Mouse (Mus musculus): ENCODE results near the gene Dusp14. TPM values are rescaled to one million over a fixed set of nuclear protein-coding genes. Genes with fewer than 3 reads are reported as not detected.

Gene Dusp14
- polyA plus RNA-seq (2017; shearing (Covaris generic)), result 10 to 100 TPM in 1 of 2 experiments, 1 to 10 TPM in 1; 4.1 to 11.7 TPM

DNA sequence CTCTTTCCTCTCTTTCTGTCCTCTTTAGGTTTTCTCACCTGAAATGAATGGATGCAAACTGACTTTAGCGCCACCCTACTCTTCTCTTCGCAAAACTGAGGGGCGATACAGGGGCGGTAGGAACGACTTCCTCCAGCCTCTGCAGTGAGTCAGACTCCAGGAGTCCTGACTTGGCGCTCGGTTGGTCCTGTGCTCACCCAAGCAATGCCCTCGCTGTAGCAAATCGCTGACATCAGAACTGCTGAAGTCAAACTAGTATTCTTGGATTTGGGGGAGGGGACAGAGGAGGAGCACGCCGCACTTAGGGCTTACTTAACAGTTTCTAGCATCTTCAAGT is at the start of gene Dusp14:
Gene Dusp14 (minus strand): TSS at position 228 of the 337 bp plus-strand sequence.

Other genes starting within 250 kb of the Dusp14 start
- under 1 TPM; 0.23 to 0.35 TPM for gene Hnf1b, start 219.2 kb downstream of the Dusp14 start, polyA plus RNA-seq (2017; shearing (Covaris generic))
- gene Ddx52, start 127.2 kb downstream of the Dusp14 start, polyA plus RNA-seq (2017; shearing (Covaris generic)), result 10 to 100 TPM; 54.8 to 79.1 TPM
- gene Synrg, start 104.8 kb downstream of the Dusp14 start, polyA plus RNA-seq (2017; shearing (Covaris generic)), result 10 to 100 TPM; 26.6 to 34.2 TPM
- gene Tada2a, start 60.3 kb upstream of the Dusp14 start, polyA plus RNA-seq (2017; shearing (Covaris generic)), result 1 to 10 TPM; 7.1 to 9.0 TPM
- gene Acaca, start 60.4 kb upstream of the Dusp14 start, polyA plus RNA-seq (2017; shearing (Covaris generic)), result 1 to 10 TPM; 4.1 to 5.1 TPM
- gene Gm11437, start 98.2 kb upstream of the Dusp14 start, polyA plus RNA-seq (2017; shearing (Covaris generic)), result under 1 TPM in 1 of 2 experiments, not detected in 1; 0.83 TPM